Mouse (Mus musculus) intestine, postnatal 0 days (tissue): Measurements from ENCODE around the gene Gm9918. TPM values are rescaled to one million over a fixed set of nuclear protein-coding genes. Genes with fewer than 3 reads are reported as not detected.
"Not testable (repeated sequence)": the region's sequence is repeated elsewhere in the genome, so short reads cannot be mapped to it uniquely, and the experiment has no call there.

Experiments used
- ATAC-seq: fragments of 200-750 bp; cut with Nextera tagmentation; 2 replicates; pipeline ENCODE4 v1.8.0; 2017; ENCODE audit warnings: mild to moderate bottlenecking, moderate TSS enrichment, moderate library complexity
- H3K27ac ChIP-seq: fragments of 300-500 bp; sonication (generic); 2 replicates; pipeline ENCODE4 v1.5.1; 2014; ENCODE audit warnings: mild to moderate bottlenecking, low read depth, low read length, moderate library complexity
- H3K27me3 ChIP-seq: fragments of 300-500 bp; sonication (generic); replicated peaks from 2 replicates; pipeline ENCODE4 v1.6.1; 2014; ENCODE audit warnings: low read length, mixed read lengths; ENCODE audit not compliant: control insufficient read depth, insufficient read depth
- H3K36me3 ChIP-seq: fragments of 300-500 bp; sonication (generic); 2 replicates; pipeline ENCODE4 v1.6.1; 2014; ENCODE audit warnings: mild to moderate bottlenecking, moderate library complexity; ENCODE audit not compliant: control insufficient read depth, insufficient read depth
- H3K4me1 ChIP-seq: fragments of 300-500 bp; sonication (generic); replicated peaks from 2 replicates; pipeline ENCODE4 v1.6.1; 2014; ENCODE audit warnings: antibody characterized with exemption, low read length, mixed read lengths; ENCODE audit not compliant: control insufficient read depth, insufficient read depth
- H3K4me2 ChIP-seq: fragments of 300-500 bp; sonication (generic); replicated peaks from 2 replicates; pipeline ENCODE4 v1.6.1; 2014; ENCODE audit warnings: low read depth, mild to moderate bottlenecking, moderate library complexity
- H3K4me3 ChIP-seq: fragments of 300-500 bp; sonication (generic); 2 replicates; pipeline ENCODE4 v1.5.1; 2014; ENCODE audit warnings: low read depth, low read length
- H3K9ac ChIP-seq: fragments of 300-500 bp; sonication (generic); 2 replicates; pipeline ENCODE4 v1.6.1; 2014; ENCODE audit warnings: mild to moderate bottlenecking, low read depth, low read length
- H3K9me3 ChIP-seq: fragments of 300-500 bp; sonication (generic); 2 replicates; pipeline ENCODE4 v1.6.1; 2016; ENCODE audit warnings: mixed run types; ENCODE audit not compliant: control insufficient read depth
- CTCF ChIP-seq: sonication (generic); IDR thresholded peaks from 2 replicates; pipeline ENCODE4 v1.5.1; 2016; ENCODE audit warnings: low read depth, mild to moderate bottlenecking, control low read depth, antibody characterized with exemption, moderate library complexity
- WGBS: fragments of 180-500 bp; shearing (Covaris S2); extraction: QIAGEN DNeasy Blood & Tissue Kit; methylation state at CpG from one replicate; pipeline ENCODE4 v1.1.7; 2014; 5-methylcytosine and 5-hydroxymethylcytosine counted together
- polyA plus RNA-seq: library from polyadenylated mRNA; unstranded; fragments of >200 nt; fragmentation: Nextera tagmentation; extraction: Ambion mirVana; gene quantifications from 2 replicates; pipeline ENCODE4 v1.2.1, GENCODE M21; 2015

The Gm9918 gene
- 0.07 TPM in 1 of 2 replicates, not detected in the other for polyA plus RNA-seq

DNA sequence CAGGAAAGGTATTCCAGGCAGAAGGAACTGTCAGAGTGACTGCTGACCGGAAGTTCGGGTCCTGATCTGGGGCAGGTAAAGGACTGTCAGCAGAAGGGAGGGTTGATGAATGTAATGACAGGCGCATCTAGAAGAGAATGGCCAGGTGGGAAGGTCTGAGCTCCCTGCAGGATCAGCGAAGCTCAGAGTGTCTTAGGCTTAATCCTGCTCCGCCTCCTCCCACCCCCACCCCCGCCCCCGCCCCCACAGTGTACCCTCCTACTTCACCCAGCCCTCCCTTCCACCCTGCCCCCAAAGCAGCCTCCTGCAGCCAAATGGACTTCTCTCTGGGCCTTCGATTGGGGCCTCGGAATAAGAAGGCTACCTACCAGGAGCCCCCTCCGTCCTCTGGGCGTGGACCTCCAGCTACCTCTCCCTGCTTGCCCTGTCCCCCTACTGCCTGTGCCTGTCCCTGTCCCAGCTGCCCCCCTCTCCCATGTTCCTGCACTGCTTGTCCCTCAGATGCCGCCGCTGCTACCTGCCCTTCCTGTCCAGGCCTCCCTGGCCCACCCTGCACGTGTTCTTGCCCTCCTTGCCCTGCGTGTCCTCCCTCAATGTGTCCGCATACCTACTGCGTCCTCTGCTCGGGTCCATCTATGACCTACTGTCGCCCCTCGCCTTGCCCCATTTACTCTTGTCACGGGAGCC lies at the start of gene Gm9918:
Gene Gm9918 (plus strand): TSS at position 290 of the 687 bp plus-strand sequence.
- WGBS: 21% methylated on average over 21 of the region's 21 CpGs

DNA sequence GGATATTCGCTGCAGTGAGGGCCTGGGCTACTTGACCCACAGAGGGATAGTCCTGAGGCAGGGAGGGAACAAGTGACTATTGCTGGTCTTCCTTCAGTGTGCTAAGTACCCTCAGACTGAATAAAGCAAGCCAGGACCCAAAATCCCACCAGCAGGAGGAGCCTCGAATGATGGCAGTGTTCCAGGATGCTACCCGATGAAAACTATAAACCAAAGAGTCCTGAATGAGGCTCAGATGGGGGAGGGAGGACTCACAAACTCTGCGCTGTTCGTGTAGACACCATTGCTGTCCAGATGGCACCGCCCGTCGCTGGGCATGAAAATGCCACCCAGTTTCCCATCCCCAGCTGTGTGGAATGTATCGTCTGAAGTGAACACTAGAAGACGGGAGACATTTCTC lies 48.0 kb upstream of the Gm9918 start:
- no peak overlapping the region for H3K4me2 ChIP-seq
- no peak overlapping the region for H3K27ac ChIP-seq
- ATAC-seq: no peak
- TF ChIP-seq CTCF: peak; percentile 37
- WGBS: 65% methylated on average over 10 of the region's 10 CpGs
- H3K4me1 ChIP-seq: no peaks in the 10 kb centered on the region
- no peaks in the 10 kb centered on the region for H3K9me3 ChIP-seq
- H3K27me3 ChIP-seq: no peaks in the 10 kb centered on the region; the same call in 1 of the 2 replicates
- H3K9ac ChIP-seq: no peak overlapping the region
- peaks cover 4% of the 10 kb centered on the region; the same call in 1 of the 2 replicates for H3K36me3 ChIP-seq
- no peak overlapping the region for H3K4me3 ChIP-seq

More for the DNA sequence above, at the start of gene Gm9918:
- Histone ChIP-seq H3K4me3 (no peak within 1 kb of the TSS), H3K36me3 (no peaks in the 10 kb centered on the region), H3K27me3 (no peaks in the 10 kb centered on the region), H3K4me2 (peak within 1 kb of the TSS; percentile 17; the same call in 1 of the 2 replicates), H3K4me1 (no peaks in the 10 kb centered on the region), H3K27ac (no peak within 1 kb of the TSS), H3K9ac (no peak within 1 kb of the TSS), H3K9me3 (no peaks in the 10 kb centered on the region)
- ATAC-seq: no peak
- no peak for TF ChIP-seq CTCF

GRCm38 (mm10) chr15:102224186-102224991 lies 46.0 kb upstream of the Gm9918 start:
- H3K4me1 ChIP-seq: no peaks in the 10 kb centered on the region
- peak; percentile 79 for ATAC-seq
- 4% methylated on average over 37 of the region's 43 CpGs for WGBS

DNA sequence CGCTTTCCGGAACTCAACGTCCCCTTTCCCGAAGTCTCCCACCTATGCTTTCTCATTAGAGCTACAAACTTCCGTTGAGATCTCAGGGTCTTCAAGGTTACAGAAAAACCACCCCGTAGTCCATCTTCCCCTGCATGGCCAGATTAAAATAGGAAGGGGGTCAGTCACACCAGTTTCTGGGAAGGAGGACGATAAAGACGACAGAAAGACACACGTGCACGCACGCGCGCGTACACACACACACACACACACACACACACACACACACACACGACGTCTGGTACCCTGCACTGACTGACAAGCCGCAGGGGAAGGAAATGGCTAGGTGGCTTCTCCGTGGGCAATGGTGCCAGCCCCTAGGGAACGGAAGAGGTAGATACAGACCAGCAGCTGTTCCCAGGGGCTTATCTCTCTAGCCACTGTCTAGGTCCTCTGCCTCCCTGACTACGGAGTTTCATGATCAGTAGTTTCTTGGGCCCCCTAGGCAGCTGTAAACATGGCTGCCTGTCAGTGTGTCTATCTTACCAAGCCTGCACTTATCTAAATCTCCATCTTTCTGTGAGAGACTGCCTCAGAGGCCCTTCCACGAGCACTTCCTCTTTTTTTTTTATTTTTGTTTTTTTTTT lies 45.3 kb upstream of the Gm9918 start:
- no peak for ATAC-seq
- Histone ChIP-seq H3K27me3 (no peaks in the 10 kb centered on the region; the same call in 1 of the 2 replicates), H3K27ac (no peak overlapping the region), H3K36me3 (no peaks in the 10 kb centered on the region), H3K4me1 (no peaks in the 10 kb centered on the region), H3K9ac (no peak overlapping the region), H3K4me3 (peak overlapping the region; percentile 38), H3K4me2 (peak overlapping the region; percentile 90), H3K9me3 (no peaks in the 10 kb centered on the region)
- TF ChIP-seq CTCF: no peak
- WGBS: 11% methylated on average over 20 of the region's 21 CpGs

More at GRCm38 (mm10) chr15:102224186-102224991, 46.0 kb upstream of the Gm9918 start:
- Histone ChIP-seq H3K4me3 (peak overlapping the region; percentile 38), H3K4me2 (peak overlapping the region; percentile 90), H3K9ac (peak overlapping the region; percentile 45), H3K9me3 (no peaks in the 10 kb centered on the region), H3K27ac (no peak overlapping the region), H3K36me3 (no peaks in the 10 kb centered on the region), H3K27me3 (no peaks in the 10 kb centered on the region; the same call in 1 of the 2 replicates)
- TF ChIP-seq CTCF: peak; percentile 95

- WGBS: 86% methylated on average over 5 of the region's 6 CpGs
Observed at GRCm38 (mm10) chr15:102225619-102226018, 44.7 kb upstream of the Gm9918 start.

More at GRCm38 (mm10) chr15:102225619-102226018, 44.7 kb upstream of the Gm9918 start:
- not testable (repeated sequence) for H3K4me3 ChIP-seq, H3K27me3 ChIP-seq, H3K36me3 ChIP-seq, H3K27ac ChIP-seq, ATAC-seq, H3K9ac ChIP-seq, H3K4me1 ChIP-seq, H3K9me3 ChIP-seq, H3K4me2 ChIP-seq
